Mouse (Mus musculus): ENCODE measurements around the gene Crip1.

DNA sequence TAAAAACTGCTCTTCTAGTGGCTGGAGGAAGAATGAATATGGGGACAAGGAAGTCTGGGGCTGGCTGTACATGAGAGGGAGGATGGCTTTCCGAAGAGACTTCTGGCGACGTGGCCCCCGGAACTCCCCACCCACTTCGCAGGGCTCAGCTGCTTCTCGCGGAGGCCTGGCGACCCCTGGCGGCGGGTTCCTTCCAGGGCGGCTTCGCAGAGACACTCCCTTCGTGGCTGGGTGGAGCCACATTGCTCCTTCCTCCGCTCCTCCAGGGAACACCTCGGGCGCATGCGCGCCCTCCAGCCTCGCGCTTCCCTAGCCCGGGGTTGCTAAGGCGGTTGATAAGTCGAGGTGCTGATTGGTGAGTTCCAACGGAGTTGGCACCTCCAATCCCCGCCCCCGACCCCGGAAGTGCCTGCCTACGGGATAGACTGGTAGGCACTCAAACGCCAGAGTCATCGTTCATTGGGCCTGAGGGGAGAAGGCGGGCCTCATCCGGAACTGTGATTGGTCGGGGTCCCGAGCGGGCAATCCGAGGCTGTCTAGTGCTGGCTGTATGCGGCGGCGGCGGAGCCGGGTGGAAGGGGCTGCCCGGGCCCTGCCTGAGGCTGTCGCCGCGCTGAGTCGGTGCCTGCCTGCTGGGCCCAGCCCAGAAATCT is 9.9 kb downstream of the Crip1 start, which contains the start of gene Tedc1:
- TF ChIP-seq CTCF (IDR thresholded peaks at IDR 0.05) (peak; percentile 100), EP300 (IDR thresholded peaks at IDR 0.05) (no peak; the same call in none of the 2 replicates)

Measured in lung, postnatal 0 days (tissue).